Mouse (Mus musculus) heart, embryonic 10.5 days (tissue): ENCODE data around the gene Shisa7. TPM values are rescaled to one million over a fixed set of nuclear protein-coding genes. Genes with fewer than 3 reads are reported as not detected.
"Not testable (repeated sequence)": the region's sequence is repeated elsewhere in the genome, so short reads cannot be mapped to it uniquely, and the experiment has no call there.

Source experiments
- DNase-seq: peaks from one replicate; pipeline ENCODE4 v3.0.0-alpha.2; 2017; ENCODE audit warnings: low spot score
- H3K27ac ChIP-seq: fragments of 300-500 bp; sonication (generic); 2 replicates; pipeline ENCODE4 v1.5.1; 2016; ENCODE audit warnings: mild to moderate bottlenecking
- H3K27me3 ChIP-seq: fragments of 300-500 bp; sonication (generic); 2 replicates; pipeline ENCODE4 v1.6.1; 2016; ENCODE audit warnings: mild to moderate bottlenecking; ENCODE audit not compliant: poor library complexity, insufficient read depth, severe bottlenecking
- H3K36me3 ChIP-seq: fragments of 300-500 bp; sonication (generic); 2 replicates; pipeline ENCODE4 v1.6.1; 2016; ENCODE audit warnings: mild to moderate bottlenecking, moderate library complexity
- H3K4me1 ChIP-seq: fragments of 300-500 bp; sonication (generic); 2 replicates; pipeline ENCODE4 v1.6.1; 2016; ENCODE audit warnings: mild to moderate bottlenecking
- H3K4me3 ChIP-seq: fragments of 300-500 bp; sonication (generic); 2 replicates; pipeline ENCODE4 v1.5.1; 2016; ENCODE audit warnings: mild to moderate bottlenecking, moderate library complexity
- H3K9me3 ChIP-seq: fragments of 300-500 bp; sonication (generic); 2 replicates; pipeline ENCODE4 v1.6.1; 2016; ENCODE audit warnings: mild to moderate bottlenecking, moderate library complexity
- WGBS: fragments of 180-500 bp; shearing (Covaris S2); methylation state at CpG from one replicate; pipeline ENCODE4 v1.1.7; 2016; 5-methylcytosine and 5-hydroxymethylcytosine counted together
- polyA plus RNA-seq: library from polyadenylated mRNA; unstranded; fragments of >200 nt; fragmentation: Nextera tagmentation; extraction: Ambion mirVana; gene quantifications from 2 replicates; pipeline ENCODE4 v1.2.1, GENCODE M21; 2016

Gene Shisa7
- polyA plus RNA-seq, 1 experiment from 2014 or later: 0.14 TPM

GRCm38 (mm10) chr7:4811131-4811530 lies 33.4 kb downstream of the Shisa7 start:
- WGBS: 36% methylated on average over 10 of the region's 10 CpGs
- H3K9me3 ChIP-seq, H3K27me3 ChIP-seq, DNase-seq: not testable (repeated sequence)
- peaks cover 42% of the 10 kb centered on the region for H3K36me3 ChIP-seq
- peak overlapping the region; percentile 99 for H3K4me3 ChIP-seq
- H3K27ac ChIP-seq: peak overlapping the region; percentile 99
- H3K4me1 ChIP-seq: peaks cover 19% of the 10 kb centered on the region

DNA sequence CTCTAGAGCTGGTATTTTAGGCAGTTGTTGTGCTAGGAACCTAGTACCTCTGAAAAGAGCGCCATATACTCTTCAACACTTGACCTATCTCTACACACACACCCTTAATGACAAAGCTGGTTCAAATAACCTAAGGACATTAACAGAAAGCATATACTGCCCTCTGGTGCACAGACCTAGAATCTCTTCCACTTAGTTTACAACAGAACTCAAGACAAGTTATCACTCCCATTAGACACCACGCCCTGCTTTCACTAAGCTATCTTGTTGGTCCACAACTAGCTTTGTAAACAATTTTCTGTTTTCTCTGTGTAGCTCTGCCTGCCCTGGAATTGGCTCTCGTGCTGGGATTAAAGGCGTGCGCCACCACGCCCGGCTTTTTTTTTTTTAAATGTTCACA lies 37.8 kb downstream of the Shisa7 start:
- H3K4me3 ChIP-seq: no peak overlapping the region
- H3K9me3 ChIP-seq: no peaks in the 10 kb centered on the region
- no peak overlapping the region for H3K27ac ChIP-seq
- H3K36me3 ChIP-seq: peaks cover 59% of the 10 kb centered on the region
- WGBS: 85% methylated on average over 7 of the region's 7 CpGs
- no peaks in the 10 kb centered on the region for H3K27me3 ChIP-seq
- no peak for DNase-seq
- H3K4me1 ChIP-seq: peaks cover 19% of the 10 kb centered on the region

- DNase-seq: no peak
- no peak overlapping the region for H3K27ac ChIP-seq
These were observed 42.2 kb downstream of the Shisa7 start for GRCm38 (mm10) chr7:4802247-4802646.

DNA sequence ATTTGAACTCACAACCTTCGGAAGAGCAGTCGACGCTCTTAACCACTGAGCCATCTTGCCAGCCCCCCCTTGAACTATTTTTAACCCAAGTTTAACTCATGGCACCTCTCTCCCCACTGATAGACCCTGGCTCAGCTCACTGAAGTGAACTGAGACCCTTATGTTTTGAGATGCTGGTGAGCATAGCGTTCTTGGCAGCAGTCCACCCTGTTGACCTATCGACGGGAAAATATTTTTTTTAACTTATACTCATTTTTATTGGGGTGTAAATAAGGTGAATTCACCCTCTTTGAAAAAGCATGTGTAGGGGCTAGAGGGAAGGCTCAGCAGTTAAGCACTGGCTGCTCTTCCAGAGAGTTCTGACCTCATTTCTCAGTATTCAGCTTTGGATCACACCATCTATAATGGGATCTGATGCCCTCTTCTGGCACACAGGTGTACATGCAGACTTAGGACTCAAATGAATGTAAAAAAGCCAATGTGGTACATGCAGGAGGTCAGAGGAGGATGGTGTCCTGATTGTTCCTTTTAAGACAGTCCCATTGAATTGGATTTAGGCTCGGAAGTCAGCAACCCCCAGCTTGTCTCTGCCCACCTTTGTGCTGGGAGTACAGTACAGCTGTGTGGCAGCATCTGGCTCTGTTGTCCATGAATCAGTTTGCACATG lies 48.6 kb downstream of the Shisa7 start:
- H3K27me3 ChIP-seq: no peaks in the 10 kb centered on the region
- peaks cover 8% of the 10 kb centered on the region for H3K4me1 ChIP-seq
- H3K4me3 ChIP-seq: no peak overlapping the region
- DNase-seq: no peak
- no peaks in the 10 kb centered on the region for H3K9me3 ChIP-seq
- H3K27ac ChIP-seq: no peak overlapping the region
- H3K36me3 ChIP-seq: peaks cover 43% of the 10 kb centered on the region
- 80% methylated on average over 7 of the region's 7 CpGs for WGBS

More at GRCm38 (mm10) chr7:4802247-4802646, 42.2 kb downstream of the Shisa7 start:
- Histone ChIP-seq H3K4me3 (no peak overlapping the region), H3K36me3 (peaks cover 33% of the 10 kb centered on the region), H3K27me3 (no peaks in the 10 kb centered on the region), H3K9me3 (no peaks in the 10 kb centered on the region), H3K4me1 (no peaks in the 10 kb centered on the region)

GRCm38 (mm10) chr7:4794631-4795168 lies 49.8 kb downstream of the Shisa7 start:
- Histone ChIP-seq H3K9me3 (no peaks in the 10 kb centered on the region), H3K27ac (no peak overlapping the region), H3K27me3 (peaks cover 5% of the 10 kb centered on the region; the same call in 1 of the 2 replicates), H3K4me1 (peaks cover 8% of the 10 kb centered on the region), H3K4me3 (0 out of 2 replicates have a peak overlapping the region, but pooled peaks have one; percentile 91), H3K36me3 (peaks cover 43% of the 10 kb centered on the region)
- DNase-seq: no peak
- WGBS: 79% methylated on average over 3 of the region's 3 CpGs

DNA sequence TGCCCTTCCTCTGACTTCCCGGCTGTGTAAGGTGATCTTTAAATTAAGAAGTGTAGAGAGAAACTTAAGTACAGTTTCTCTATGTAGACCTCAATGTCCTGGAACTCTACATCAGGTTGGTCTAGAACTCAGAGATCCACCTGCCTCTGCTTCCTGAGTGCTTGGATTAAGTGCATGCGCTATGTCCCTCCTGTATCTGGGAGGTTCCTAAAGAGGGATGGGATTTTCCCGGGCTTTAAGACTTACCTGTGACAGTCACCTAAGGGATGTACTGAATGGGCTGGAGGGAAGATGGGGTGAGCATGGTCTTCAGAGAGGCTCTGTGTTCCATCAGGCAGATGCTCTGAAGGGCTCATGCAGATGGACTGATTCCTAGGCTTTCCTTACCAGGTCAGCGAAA lies 50.8 kb downstream of the Shisa7 start:
- peak overlapping the region; percentile 98 for H3K27ac ChIP-seq
- no peak for DNase-seq
- H3K4me1 ChIP-seq: peaks cover 15% of the 10 kb centered on the region
- H3K4me3 ChIP-seq: peak overlapping the region; percentile 91
- peaks cover 43% of the 10 kb centered on the region for H3K36me3 ChIP-seq
- H3K9me3 ChIP-seq: no peaks in the 10 kb centered on the region
- 39% methylated on average over 4 of the region's 4 CpGs for WGBS
- peaks cover 9% of the 10 kb centered on the region; the same call in 1 of the 2 replicates for H3K27me3 ChIP-seq

DNA sequence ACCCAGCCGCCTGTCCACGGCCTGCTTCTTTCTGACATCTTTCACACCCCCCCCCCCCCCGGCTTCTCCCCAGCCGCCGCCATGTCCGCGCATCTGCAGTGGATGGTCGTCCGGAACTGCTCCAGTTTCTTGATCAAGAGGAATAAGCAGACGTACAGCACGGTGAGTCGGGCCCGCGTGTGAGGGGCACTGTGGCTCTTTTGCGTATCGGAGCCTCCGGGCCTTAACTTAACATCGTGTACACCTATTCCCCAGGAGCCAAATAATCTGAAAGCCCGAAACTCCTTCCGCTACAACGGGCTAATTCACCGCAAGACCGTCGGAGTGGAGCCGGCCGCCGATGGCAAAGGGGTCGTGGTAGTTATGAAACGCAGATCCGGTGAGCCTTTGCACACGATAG lies 51.2 kb downstream of the Shisa7 start:
- H3K9me3 ChIP-seq, DNase-seq, H3K27me3 ChIP-seq: not testable (repeated sequence)
- peak overlapping the region; percentile 91 for H3K4me3 ChIP-seq
- H3K4me1 ChIP-seq: peaks cover 15% of the 10 kb centered on the region
- H3K27ac ChIP-seq: peak overlapping the region; percentile 98
- 1% methylated on average over 31 of the region's 31 CpGs for WGBS
- peaks cover 43% of the 10 kb centered on the region for H3K36me3 ChIP-seq

DNA sequence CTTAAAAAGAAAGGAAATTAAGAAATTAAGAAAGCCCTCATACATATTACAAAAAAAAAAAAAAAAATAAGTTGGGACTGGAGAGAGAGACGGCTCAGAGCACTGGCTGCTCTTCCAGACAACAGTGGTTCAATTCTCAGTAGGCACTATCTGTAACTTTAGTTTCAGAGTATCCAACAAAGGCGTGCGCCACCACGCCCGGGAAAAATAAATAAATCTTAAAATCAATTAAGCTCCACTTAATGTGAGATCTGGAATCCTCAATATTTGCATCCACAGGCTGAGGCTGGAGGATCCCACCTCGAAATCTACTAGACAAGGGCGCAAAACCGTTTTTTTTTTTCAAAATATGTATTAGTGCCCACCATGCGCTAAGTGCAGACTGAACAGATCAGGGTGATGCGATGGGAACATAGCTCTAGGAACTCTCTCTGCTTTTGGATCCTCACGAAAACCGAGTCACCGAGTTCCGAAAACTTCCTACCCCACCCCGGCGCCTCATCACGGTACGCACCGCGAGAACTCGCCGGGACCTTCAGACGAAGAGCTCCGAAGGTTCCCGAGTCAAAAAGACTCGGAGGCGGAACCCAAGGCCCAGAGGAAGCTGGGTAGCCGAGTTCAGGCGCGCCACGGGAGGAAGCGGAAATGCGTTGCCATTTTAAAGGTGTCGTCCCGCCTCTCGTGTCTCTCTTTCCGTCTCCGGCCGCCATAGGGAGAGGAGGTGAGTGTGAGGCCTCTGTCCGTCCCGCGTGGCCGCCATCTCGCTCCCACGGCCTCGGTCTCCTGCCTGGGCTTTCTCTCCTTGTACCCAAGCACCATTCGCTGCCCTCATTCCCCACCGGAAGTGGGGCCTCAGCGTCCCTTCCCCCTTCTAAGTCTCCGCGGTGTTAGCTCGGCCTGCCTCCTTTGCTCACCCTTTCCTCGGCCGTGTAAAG lies 52.0 kb downstream of the Shisa7 start, which contains the start of gene Rpl28:
Gene Rpl28, plus strand, starts transcription at position 597 of the 935 bp plus-strand sequence.
- Histone ChIP-seq H3K4me1 (peaks cover 15% of the 10 kb centered on the region), H3K27me3 (peaks cover 11% of the 10 kb centered on the region; the same call in 1 of the 2 replicates), H3K4me3 (peak within 1 kb of the TSS; percentile 91), H3K36me3 (peaks cover 40% of the 10 kb centered on the region), H3K9me3 (no peaks in the 10 kb centered on the region), H3K27ac (peak within 1 kb of the TSS; percentile 98)
- 2% methylated on average over 54 of the region's 54 CpGs for WGBS
- DNase-seq: peak; percentile 99

DNA sequence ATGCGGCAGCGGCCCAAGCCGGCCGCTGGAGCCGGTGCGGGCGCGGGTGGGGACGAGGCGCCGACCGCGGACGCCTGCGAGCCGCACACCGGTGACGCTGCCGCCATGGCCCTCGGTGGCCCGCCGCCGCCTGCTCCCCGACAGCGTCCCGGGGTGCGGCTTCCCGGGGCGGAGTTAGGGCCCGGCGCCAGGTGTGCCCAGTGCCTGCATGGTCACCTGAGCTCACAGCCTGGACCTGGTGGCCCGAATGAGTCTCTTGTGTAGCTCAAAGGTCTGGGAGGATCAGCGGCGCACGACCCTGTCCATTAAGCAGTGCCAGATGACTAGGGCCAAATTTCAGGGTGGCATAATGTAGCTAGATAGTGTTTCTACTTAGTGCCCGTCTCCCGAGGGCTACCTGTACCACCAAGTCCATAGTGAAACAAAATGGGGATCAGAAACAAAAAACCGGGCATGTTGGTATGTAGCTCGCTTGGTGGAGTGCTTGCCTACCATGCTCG lies 55.0 kb downstream of the Shisa7 start, which contains the start of gene Tmem238:
Gene Tmem238, minus strand, starts transcription at position 221 of the 500 bp plus-strand sequence.
- DNase-seq: no peak

GRCm38 (mm10) chr7:4788499-4789435 lies 55.7 kb downstream of the Shisa7 start:
- 2% methylated on average over 64 of the region's 64 CpGs for WGBS
- H3K4me3 ChIP-seq: peak overlapping the region; percentile 72

More for the DNA sequence above, 55.0 kb downstream of the Shisa7 start, which contains the start of gene Tmem238:
- Histone ChIP-seq H3K4me3 (peak within 1 kb of the TSS; percentile 72), H3K27ac (peak within 1 kb of the TSS; percentile 92), H3K9me3 (no peaks in the 10 kb centered on the region), H3K4me1 (peaks cover 15% of the 10 kb centered on the region), H3K27me3 (peaks cover 11% of the 10 kb centered on the region; the same call in 1 of the 2 replicates), H3K36me3 (peaks cover 11% of the 10 kb centered on the region)
- 9% methylated on average over 40 of the region's 40 CpGs for WGBS

DNA sequence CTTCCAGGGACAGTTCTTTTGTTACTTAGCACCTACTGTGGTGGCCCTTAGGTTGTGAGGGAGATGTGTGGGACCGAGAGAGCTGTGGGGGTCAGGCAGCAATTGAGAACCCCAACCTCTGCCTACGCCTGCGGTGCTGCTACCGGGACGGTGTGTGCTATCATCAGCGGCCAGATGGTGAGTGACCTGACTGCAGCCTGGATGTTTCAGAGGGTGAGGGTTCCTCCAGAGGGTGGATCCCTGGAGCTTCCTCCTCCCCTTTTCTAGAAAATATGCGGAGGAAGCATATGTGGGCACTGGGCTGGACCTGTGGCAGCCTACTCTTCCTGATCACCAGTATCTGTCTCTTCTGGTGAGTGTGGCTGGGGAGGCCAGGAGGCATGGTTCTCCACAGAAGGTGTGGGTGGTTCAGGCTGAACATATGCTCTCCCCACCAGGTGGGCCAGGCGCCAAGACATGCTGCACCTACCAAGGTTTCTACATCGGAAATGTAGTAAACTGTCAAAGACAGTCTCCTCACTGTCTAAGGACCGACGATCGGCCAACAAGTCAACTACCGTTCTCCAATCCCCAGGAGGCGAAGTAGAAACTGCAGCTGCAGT lies 60.7 kb downstream of the Shisa7 start:
- H3K27me3 ChIP-seq: peaks cover 54% of the 10 kb centered on the region
- H3K4me3 ChIP-seq: no peak overlapping the region
- no peak overlapping the region for H3K27ac ChIP-seq
- H3K9me3 ChIP-seq: no peaks in the 10 kb centered on the region; the same call in 1 of the 2 replicates
- H3K4me1 ChIP-seq: peaks cover 21% of the 10 kb centered on the region
- no peak for DNase-seq
- WGBS: 66% methylated on average over 14 of the region's 14 CpGs
- H3K36me3 ChIP-seq: no peaks in the 10 kb centered on the region

More at GRCm38 (mm10) chr7:4788499-4789435, 55.7 kb downstream of the Shisa7 start:
- no peaks in the 10 kb centered on the region for H3K9me3 ChIP-seq
- H3K27ac ChIP-seq: peak overlapping the region; percentile 92
- peaks cover 4% of the 10 kb centered on the region for H3K36me3 ChIP-seq
- H3K27me3 ChIP-seq: peaks cover 13% of the 10 kb centered on the region; the same call in 1 of the 2 replicates
- peak; percentile 90 for DNase-seq
- H3K4me1 ChIP-seq: peaks cover 8% of the 10 kb centered on the region
